10 mouse cellular contexts compared by ENCODE assay signal in genomic region chr12:107047059-107047531, GRCm38 (mm10).
DNase-seq lines count a peak whose midpoint lies in the region; TF ChIP-seq lines count a peak whose summit lies in the region.
"Had no signal": no experiment of that assay in that cellular context is flagged by ENCODE, and none has a peak within 500 bp of the region (broad histone marks: within the 10 kb centered on the region; RNA-seq: fewer than 3 reads in every experiment).

No protein-coding gene starts in this region.

- no peak for TF ChIP-seq CTCF in left cerebral cortex, adult 2 months (IDR thresholded peaks at IDR 0.05)
- no peak for TF ChIP-seq CTCF in brain, embryonic 14.5 days (IDR thresholded peaks at IDR 0.05; ENCODE audit: borderline replicate concordance, extremely low read depth, insufficient read depth, insufficient read length)
- no peak for TF ChIP-seq CTCF in thymus, adult 2 months (IDR thresholded peaks at IDR 0.05; ENCODE audit: borderline replicate concordance, control insufficient read depth, extremely low read depth, insufficient read depth, low read length, poor library complexity)

- H3K27me3 ChIP-seq in thymus, adult 2 months (ENCODE audit: control insufficient read depth, insufficient read depth, low read length): no peaks in the 10 kb centered on the region

- peaks cover 36% of the 10 kb centered on the region for H3K4me1 ChIP-seq in thymus, adult 2 months (replicated peaks; ENCODE audit: control insufficient read depth, insufficient read depth, low read length)

- no peaks in the 10 kb centered on the region for H3K36me3 ChIP-seq in thymus, adult 2 months (ENCODE audit: control insufficient read depth, insufficient read depth, low read length)

- H3K4me3 ChIP-seq in left cerebral cortex, adult 2 months: peak overlapping the region; percentile 7; the same call in 1 of the 2 replicates
- peak overlapping the region; percentile 57 for H3K4me3 ChIP-seq in thymus, adult 2 months (ENCODE audit: control insufficient read depth, insufficient read depth, low read length)

- 22% methylated on average over 13 of the region's 13 CpGs for WGBS in thymus, adult 2 months

- intact Hi-C loops in left cerebral cortex, adult 2 months (cut with DNase I): no loop called here
- intact Hi-C loops in heart, postnatal 25 days (cut with DNase I): no loop called here

- TF ChIP-seq POLR2A in brain, embryonic 14.5 days (IDR thresholded peaks at IDR 0.05; ENCODE audit: borderline replicate concordance, extremely low read depth, insufficient read depth, insufficient read length, poor library complexity, severe bottlenecking): no peak
- no peak for TF ChIP-seq POLR2A in thymus, adult 2 months (IDR thresholded peaks at IDR 0.05; ENCODE audit: control insufficient read depth, extremely low read depth, insufficient read depth, low read length, poor library complexity)

- peak in 1 of 2 experiments; percentile 19 for DNase-seq in left cerebral cortex, adult 2 months (ENCODE audit: extremely low spot score in 1 of 2, low spot score in 2 of 2)
- no peak for DNase-seq in left cerebral cortex, adult 11 months (ENCODE audit: low spot score)
- DNase-seq in brain, embryonic 14.5 days (ENCODE audit: low read depth): peak; percentile 54
- DNase-seq in frontal cortex, postnatal 36 days (ENCODE audit: low spot score in 2 of 2): peak; percentile 14 to 44
- peak; percentile 74 for DNase-seq in thymus, adult 2 months
- DNase-seq in testis, postnatal 10 days (ENCODE audit: low spot score): no peak
- no peak for DNase-seq in layer of hippocampus, postnatal 25 days (ENCODE audit: extremely low spot score in 1 of 2, low spot score in 1 of 2)
- no peak for DNase-seq in heart, postnatal 25 days (ENCODE audit: low spot score)
- DNase-seq: embryo, embryonic 11 days; gastrocnemius, postnatal 36 days had no signal

- H3K27ac ChIP-seq in left cerebral cortex, adult 2 months: peak overlapping the region; percentile 16; the same call in 1 of the 2 replicates
- peak overlapping the region; percentile 84 for H3K27ac ChIP-seq in thymus, adult 2 months (ENCODE audit: control insufficient read depth, insufficient read depth, low read length)

Comparison
In these comparisons a context has a peak if more than half of its experiments do, and no peak if none do; other contexts are left out.
1. DNase-seq: peak in brain, embryonic 14.5 days (single experiment), frontal cortex, postnatal 36 days (2 of 2) and thymus, adult 2 months (single experiment); none in left cerebral cortex, adult 11 months (single experiment), testis, postnatal 10 days (single experiment), layer of hippocampus, postnatal 25 days (0 of 2) and heart, postnatal 25 days (single experiment).